Mouse (Mus musculus) heart, adult 8-10 months (tissue): ENCODE measurements around the gene Ift88. TPM values are rescaled to one million over a fixed set of nuclear protein-coding genes. Genes with fewer than 3 reads are reported as not detected.

ENCODE experiments used
- DNase-seq: peaks from one replicate; pipeline ENCODE4 v3.0.0; 2022; ENCODE audit warnings: low spot score
- total RNA-seq, 4 experiments: library from RNA; stranded (reverse); gene quantifications; 2 replicates each; pipeline ENCODE4 v1.2.4; 2022

Ift88 gene
- total RNA-seq, 4 experiments from 2014 or later = 3.9 to 5.8 (median 5.1) TPM

- DNase-seq = no peak
These were observed 108.7 kb downstream of the Ift88 start for GRCm38 (mm10) chr14:57532577-57532976.

- DNase-seq = peak; percentile 38
These were observed 109.4 kb downstream of the Ift88 start for GRCm38 (mm10) chr14:57533214-57533613.

GRCm38 (mm10) chr14:57533841-57534240 lies 110.0 kb downstream of the Ift88 start:
- no peak for DNase-seq

- DNase-seq = no peak
These were observed 110.5 kb downstream of the Ift88 start for GRCm38 (mm10) chr14:57534346-57534745.

- peak; percentile 68 for DNase-seq
These were observed 111.1 kb downstream of the Ift88 start for GRCm38 (mm10) chr14:57534961-57535360.

- peak; percentile 63 for DNase-seq
These were observed 111.8 kb downstream of the Ift88 start for GRCm38 (mm10) chr14:57535646-57536045.

- DNase-seq = no peak
These were observed 113.0 kb downstream of the Ift88 start for GRCm38 (mm10) chr14:57536820-57537219.

GRCm38 (mm10) chr14:57537261-57538015 lies 113.6 kb downstream of the Ift88 start:
- no peak for DNase-seq

- DNase-seq = no peak
These were observed 116.8 kb downstream of the Ift88 start for GRCm38 (mm10) chr14:57540683-57541082.

GRCm38 (mm10) chr14:57542231-57542630 lies 118.4 kb downstream of the Ift88 start:
- no peak for DNase-seq

GRCm38 (mm10) chr14:57543420-57544039 lies 119.7 kb downstream of the Ift88 start:
- DNase-seq = no peak

- DNase-seq = no peak
These were observed 121.7 kb downstream of the Ift88 start for GRCm38 (mm10) chr14:57545526-57545925.

- DNase-seq = no peak
These were observed 122.3 kb downstream of the Ift88 start for GRCm38 (mm10) chr14:57546131-57546530.

GRCm38 (mm10) chr14:57546557-57547021 lies 122.7 kb downstream of the Ift88 start:
- no peak for DNase-seq

GRCm38 (mm10) chr14:57547062-57547461 lies 123.2 kb downstream of the Ift88 start:
- no peak for DNase-seq

GRCm38 (mm10) chr14:57552945-57553344 lies 129.1 kb downstream of the Ift88 start:
- no peak for DNase-seq

- DNase-seq = no peak
These were observed 130.6 kb downstream of the Ift88 start for GRCm38 (mm10) chr14:57554434-57554833.

- no peak for DNase-seq
These were observed 131.7 kb downstream of the Ift88 start for GRCm38 (mm10) chr14:57555471-57556070.

GRCm38 (mm10) chr14:57556922-57557321 lies 133.1 kb downstream of the Ift88 start:
- DNase-seq = no peak

- DNase-seq = no peak
These were observed 141.8 kb downstream of the Ift88 start for GRCm38 (mm10) chr14:57565626-57566025.
